In the genomic region with DNA sequence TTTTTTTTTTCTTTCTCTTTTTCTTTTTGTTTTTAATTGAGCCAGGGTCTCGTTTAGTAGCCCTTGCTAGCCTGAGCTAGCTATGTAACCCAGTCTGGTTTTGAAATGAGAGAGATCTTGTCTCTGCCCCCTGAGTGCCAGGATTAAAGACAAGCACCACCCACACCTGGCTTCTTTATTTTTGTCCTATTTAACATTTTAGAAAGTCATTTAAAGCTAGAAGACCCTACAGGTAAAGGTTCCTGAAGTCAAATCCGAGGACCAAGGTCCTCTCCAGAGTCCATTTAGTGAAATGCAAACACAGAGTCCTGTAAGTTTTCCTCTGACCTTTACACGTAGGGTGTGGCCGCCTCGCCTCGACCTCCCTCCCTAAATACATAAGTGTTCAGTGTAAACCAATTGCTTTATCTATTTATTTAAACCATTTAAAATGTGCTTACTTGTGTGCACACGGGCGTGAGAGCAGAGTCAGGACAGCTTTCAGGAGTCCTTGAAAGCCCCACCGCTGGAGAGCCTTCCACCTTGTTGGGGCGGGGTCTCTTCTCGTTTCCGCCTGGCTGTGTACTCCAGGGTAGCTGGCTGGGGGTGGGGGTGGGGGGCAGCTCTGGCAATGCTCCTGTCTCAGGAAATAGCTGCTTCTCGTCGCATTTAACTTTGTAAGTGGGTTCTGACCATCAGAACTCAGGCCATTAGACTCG, we compare ENCODE assay signal across 8 mouse cellular contexts. TPM values are rescaled to one million over a fixed set of nuclear protein-coding genes. Genes with fewer than 3 reads are reported as not detected.
DNase-seq lines count a peak whose midpoint lies in the region; ATAC-seq lines count a peak whose summit lies in the region.

No protein-coding gene starts in this region.

- no peak for DNase-seq in heart, adult 8-10 months (ENCODE audit: low spot score)
- DNase-seq in embryonic facial prominence, embryonic 10.5 days (ENCODE audit: low spot score), result peak; percentile 37
- DNase-seq in cerebellum, adult 9-10 months, result no peak
- no peak for DNase-seq in adrenal gland, postnatal 36 days
- no peak for DNase-seq in adrenal gland, postnatal 4 days (ENCODE audit: low spot score in 2 of 2)

- WGBS in heart, embryonic 12.5 days, result 10% methylated on average over 15 of the region's 15 CpGs
- 10% methylated on average over 15 of the region's 15 CpGs for WGBS in embryonic facial prominence, embryonic 10.5 days
- 11% methylated on average over 15 of the region's 15 CpGs for whole genome bisulfite sequencing in intestine, embryonic 16.5 days
- 15% methylated on average over 15 of the region's 15 CpGs for WGBS in neural tube, embryonic 12.5 days

- peak overlapping the region; percentile 73 for H3K4me2 ChIP-seq in heart, embryonic 12.5 days
- peak overlapping the region; percentile 59 for H3K4me2 ChIP-seq in intestine, embryonic 16.5 days (ENCODE audit: low read depth, low read length)
- H3K4me2 ChIP-seq in neural tube, embryonic 12.5 days (replicated peaks), result peak overlapping the region; percentile 58

- no peak for ATAC-seq in heart, embryonic 12.5 days (ENCODE audit: insufficient number of reproducible peaks, low FRiP score)
- peak; percentile 9; the same call in 1 of the 2 replicates for ATAC-seq in intestine, embryonic 16.5 days
- ATAC-seq in neural tube, embryonic 12.5 days (ENCODE audit: low FRiP score, low read depth), result no peak

- no peaks in the 10 kb centered on the region for H3K27me3 ChIP-seq in heart, embryonic 12.5 days (replicated peaks)
- H3K27me3 ChIP-seq in embryonic facial prominence, embryonic 10.5 days (replicated peaks; ENCODE audit: low read depth, poor library complexity, severe bottlenecking), result peaks cover 20% of the 10 kb centered on the region
- no peaks in the 10 kb centered on the region for H3K27me3 ChIP-seq in intestine, embryonic 16.5 days (replicated peaks; ENCODE audit: control insufficient read depth, insufficient read depth, low read length)
- 0 out of 2 replicates have a peak, but pooled peaks cover 10% of the 10 kb centered on the region for H3K27me3 ChIP-seq in neural tube, embryonic 12.5 days (replicated peaks)

- no peaks in the 10 kb centered on the region for H3K9me3 ChIP-seq in heart, embryonic 12.5 days (replicated peaks)
- no peaks in the 10 kb centered on the region for H3K9me3 ChIP-seq in embryonic facial prominence, embryonic 10.5 days
- H3K9me3 ChIP-seq in intestine, embryonic 16.5 days (ENCODE audit: control insufficient read depth, low read length), result no peaks in the 10 kb centered on the region
- H3K9me3 ChIP-seq in neural tube, embryonic 12.5 days, result no peaks in the 10 kb centered on the region

- H3K27ac ChIP-seq in heart, embryonic 12.5 days (ENCODE audit: poor library complexity, severe bottlenecking), result peak overlapping the region; percentile 58
- peak overlapping the region; percentile 70 for H3K27ac ChIP-seq in embryonic facial prominence, embryonic 10.5 days (replicated peaks)
- peak overlapping the region; percentile 49 for H3K27ac ChIP-seq in intestine, embryonic 16.5 days (ENCODE audit: low read length)
- H3K27ac ChIP-seq in neural tube, embryonic 12.5 days, result no peak overlapping the region

- H3K36me3 ChIP-seq in heart, embryonic 12.5 days, result no peaks in the 10 kb centered on the region
- H3K36me3 ChIP-seq in embryonic facial prominence, embryonic 10.5 days (replicated peaks), result no peaks in the 10 kb centered on the region
- H3K36me3 ChIP-seq in intestine, embryonic 16.5 days (ENCODE audit: control insufficient read depth, insufficient read depth, low read length), result no peaks in the 10 kb centered on the region
- H3K36me3 ChIP-seq in neural tube, embryonic 12.5 days, result no peaks in the 10 kb centered on the region

- peak overlapping the region; percentile 55 for H3K4me3 ChIP-seq in heart, embryonic 12.5 days
- H3K4me3 ChIP-seq in embryonic facial prominence, embryonic 10.5 days, result peak overlapping the region; percentile 56
- H3K4me3 ChIP-seq in intestine, embryonic 16.5 days (ENCODE audit: low read length), result peak overlapping the region; percentile 38
- H3K4me3 ChIP-seq in neural tube, embryonic 12.5 days, result peak overlapping the region; percentile 30

- peaks cover 18% of the 10 kb centered on the region for H3K4me1 ChIP-seq in heart, embryonic 12.5 days (replicated peaks)
- peaks cover 29% of the 10 kb centered on the region for H3K4me1 ChIP-seq in embryonic facial prominence, embryonic 10.5 days
- peaks cover 21% of the 10 kb centered on the region; the same call in 1 of the 2 replicates for H3K4me1 ChIP-seq in intestine, embryonic 16.5 days (ENCODE audit: control insufficient read depth, insufficient read depth, low read length)
- peaks cover 16% of the 10 kb centered on the region for H3K4me1 ChIP-seq in neural tube, embryonic 12.5 days

- H3K9ac ChIP-seq in heart, embryonic 12.5 days, result peak overlapping the region; percentile 78
- peak overlapping the region; percentile 62 for H3K9ac ChIP-seq in intestine, embryonic 16.5 days (ENCODE audit: low read depth, low read length)
- H3K9ac ChIP-seq in neural tube, embryonic 12.5 days, result 0 out of 2 replicates have a peak overlapping the region, but pooled peaks have one; percentile 17

RNA-seq across cellular contexts. Expression of a gene that starts 4.8 kb away (rescaled TPM):
- polyA plus RNA-seq in heart, embryonic 12.5 days (2016; fragmentation: Nextera tagmentation; extraction: Ambion mirVana), result 195 and 209 TPM in 2 replicates
- 100 to 1,000 TPM; 355 to 426 (median 380) TPM for total RNA-seq in heart, adult 8-10 months (2022)
- 170 and 177 TPM in 2 replicates for polyA plus RNA-seq in embryonic facial prominence, embryonic 10.5 days (2016; fragmentation: Nextera tagmentation; extraction: Ambion mirVana)
- polyA plus RNA-seq in intestine, embryonic 16.5 days (2015; fragmentation: Nextera tagmentation; extraction: Ambion mirVana), result 193 TPM in 2 replicates
- 223 and 248 TPM in 2 replicates for polyA plus RNA-seq in neural tube, embryonic 12.5 days (2016; fragmentation: Nextera tagmentation; extraction: Ambion mirVana)
- total RNA-seq in adrenal gland, postnatal 36 days (2021), result 100 to 1,000 TPM; 505 to 659 TPM
- total RNA-seq in adrenal gland, postnatal 4 days (2021), result 100 to 1,000 TPM; 482 to 508 TPM

RNA-seq across cellular contexts. Expression of a gene that starts 25.0 kb away (rescaled TPM):
- polyA plus RNA-seq in heart, embryonic 12.5 days (2016; fragmentation: Nextera tagmentation; extraction: Ambion mirVana), result 95.0 and 106 TPM in 2 replicates
- total RNA-seq in heart, adult 8-10 months (2022), result 10 to 100 TPM in 1 of 4 experiments, 1 to 10 TPM in 3; 6.7 to 11.0 (median 7.6) TPM
- polyA plus RNA-seq in embryonic facial prominence, embryonic 10.5 days (2016; fragmentation: Nextera tagmentation; extraction: Ambion mirVana), result 208 and 218 TPM in 2 replicates
- polyA plus RNA-seq in intestine, embryonic 16.5 days (2015; fragmentation: Nextera tagmentation; extraction: Ambion mirVana), result 88.3 and 107 TPM in 2 replicates
- 106 and 112 TPM in 2 replicates for polyA plus RNA-seq in neural tube, embryonic 12.5 days (2016; fragmentation: Nextera tagmentation; extraction: Ambion mirVana)
- total RNA-seq in adrenal gland, postnatal 36 days (2021), result 1 to 10 TPM; 8.8 TPM
- 10 to 100 TPM; 24.2 to 25.5 TPM for total RNA-seq in adrenal gland, postnatal 4 days (2021)

RNA-seq across cellular contexts. Expression of a gene that starts 43.8 kb away (rescaled TPM):
- 0.18 TPM in 1 of 2 replicates, not detected in the other for polyA plus RNA-seq in heart, embryonic 12.5 days (2016; fragmentation: Nextera tagmentation; extraction: Ambion mirVana)
- total RNA-seq in heart, adult 8-10 months (2022), result 1 to 10 TPM; 2.5 to 6.3 (median 3.5) TPM
- polyA plus RNA-seq in embryonic facial prominence, embryonic 10.5 days (2016; fragmentation: Nextera tagmentation; extraction: Ambion mirVana), result not detected in 2 replicates
- not detected in 2 replicates for polyA plus RNA-seq in intestine, embryonic 16.5 days (2015; fragmentation: Nextera tagmentation; extraction: Ambion mirVana)
- polyA plus RNA-seq in neural tube, embryonic 12.5 days (2016; fragmentation: Nextera tagmentation; extraction: Ambion mirVana), result not detected in 2 replicates
- 100 to 1,000 TPM; 289 to 393 TPM for total RNA-seq in adrenal gland, postnatal 36 days (2021)
- 100 to 1,000 TPM; 119 to 145 TPM for total RNA-seq in adrenal gland, postnatal 4 days (2021)

RNA-seq across cellular contexts. Expression of a gene that starts 44.8 kb away (rescaled TPM):
- 0.83 and 1.6 TPM in 2 replicates for polyA plus RNA-seq in heart, embryonic 12.5 days (2016; fragmentation: Nextera tagmentation; extraction: Ambion mirVana)
- not detected for total RNA-seq in heart, adult 8-10 months (2022)
- not detected in 2 replicates for polyA plus RNA-seq in embryonic facial prominence, embryonic 10.5 days (2016; fragmentation: Nextera tagmentation; extraction: Ambion mirVana)
- polyA plus RNA-seq in intestine, embryonic 16.5 days (2015; fragmentation: Nextera tagmentation; extraction: Ambion mirVana), result 5.4 and 15.1 TPM in 2 replicates
- 0.20 TPM in 1 of 2 replicates, not detected in the other for polyA plus RNA-seq in neural tube, embryonic 12.5 days (2016; fragmentation: Nextera tagmentation; extraction: Ambion mirVana)
- 1 to 10 TPM in 1 of 2 experiments, under 1 TPM in 1; 0.36 to 1.3 TPM for total RNA-seq in adrenal gland, postnatal 36 days (2021)
- total RNA-seq in adrenal gland, postnatal 4 days (2021), result 100 to 1,000 TPM in 1 of 2 experiments, 10 to 100 TPM in 1; 10.7 to 386 TPM

Comparison
In these comparisons a context has a peak if more than half of its experiments do, and no peak if none do; other contexts are left out.
1. H3K9ac ChIP-seq: peak in every context shown above with its lines; median percentile 78 in heart, embryonic 12.5 days; 62 in intestine, embryonic 16.5 days; 17 in neural tube, embryonic 12.5 days.